Mouse (Mus musculus) lung, postnatal 4 days (tissue): Measurements from ENCODE around the gene Oxnad1.
"Not testable (repeated sequence)": the region's sequence is repeated elsewhere in the genome, so short reads cannot be mapped to it uniquely, and the experiment has no call there.

Experiments used
- DNase-seq, 2 experiments: peaks; one replicate each; pipeline ENCODE4 v3.0.0; 2021

Gene Oxnad1

DNA sequence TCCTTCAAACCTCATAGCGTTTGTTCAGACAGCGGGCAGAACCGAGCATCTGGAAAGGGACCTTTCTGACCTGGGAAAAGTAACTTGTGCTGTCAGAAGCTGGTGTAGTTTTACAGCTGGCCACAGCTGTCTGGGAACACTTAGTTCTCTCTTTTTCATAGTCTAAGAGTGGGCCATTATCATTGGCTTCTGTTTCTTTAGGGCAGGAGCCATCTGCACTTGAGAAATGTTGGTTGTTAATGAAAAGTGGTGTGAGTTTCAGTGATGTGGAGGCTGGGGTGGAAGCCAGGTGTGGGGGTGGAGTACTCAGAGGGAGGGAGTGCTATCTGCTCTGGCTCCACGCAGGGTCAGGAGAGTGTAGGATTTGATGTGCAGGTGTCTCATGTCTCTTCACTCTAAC is 6.0 kb downstream of the Oxnad1 start:
- DNase-seq: no peak

- no peak for DNase-seq
Measured at GRCm38 (mm10) chr14:32091704-32092103, 6.5 kb downstream of the Oxnad1 start.

DNA sequence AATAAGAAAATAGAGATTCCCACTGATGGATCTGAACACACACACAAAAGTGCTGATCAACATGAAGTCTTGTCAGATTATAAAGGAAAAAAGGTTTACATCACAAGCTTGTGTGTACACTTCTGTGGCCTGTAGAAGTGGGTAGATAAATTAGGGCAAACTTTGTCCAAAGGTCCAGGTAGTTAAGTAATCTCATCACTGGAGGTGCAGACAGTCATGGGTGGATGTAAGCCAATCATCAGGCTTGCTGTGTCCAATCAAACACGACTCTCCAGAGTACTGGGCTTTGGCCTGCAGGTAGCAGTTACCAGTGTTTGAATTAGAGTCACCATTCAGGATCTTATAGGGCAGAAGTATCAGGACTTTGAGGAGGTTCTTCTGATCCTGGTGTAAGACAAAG is 7.8 kb downstream of the Oxnad1 start:
- no peak for DNase-seq

DNA sequence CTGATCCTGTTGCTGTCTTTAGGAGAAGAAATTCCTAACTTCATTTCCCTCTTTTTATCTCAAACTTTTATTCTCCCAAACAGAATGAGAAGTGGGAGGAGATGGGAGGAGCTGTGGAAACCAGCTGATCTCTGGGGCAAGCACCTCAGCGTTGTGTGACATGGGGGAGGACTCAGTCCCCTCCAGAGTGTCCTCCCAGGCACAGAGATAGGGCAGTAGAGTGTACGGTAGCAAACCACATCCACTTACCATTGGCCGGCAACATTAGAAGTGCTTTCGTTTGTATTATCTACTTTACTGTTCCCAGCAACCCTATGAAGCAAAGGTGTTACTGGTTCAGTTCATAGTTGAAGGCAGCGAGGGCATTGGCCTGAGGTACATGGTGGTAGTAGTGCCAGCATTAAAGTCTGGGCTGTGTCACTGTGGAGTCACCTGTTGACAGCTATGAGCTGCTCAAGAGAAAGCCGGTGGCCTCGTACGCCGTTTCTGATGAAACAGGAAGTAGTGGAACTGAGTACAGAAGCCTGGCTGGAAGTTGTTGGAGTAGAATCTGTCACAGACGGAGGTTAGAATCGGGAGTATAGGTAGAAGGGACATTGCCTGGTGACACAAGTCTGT is 8.4 kb downstream of the Oxnad1 start:
- no peak for DNase-seq

- DNase-seq: no peak
Measured at GRCm38 (mm10) chr14:32095646-32096045, 10.5 kb downstream of the Oxnad1 start.

GRCm38 (mm10) chr14:32096740-32097139 is 11.6 kb downstream of the Oxnad1 start:
- DNase-seq: no peak

DNA sequence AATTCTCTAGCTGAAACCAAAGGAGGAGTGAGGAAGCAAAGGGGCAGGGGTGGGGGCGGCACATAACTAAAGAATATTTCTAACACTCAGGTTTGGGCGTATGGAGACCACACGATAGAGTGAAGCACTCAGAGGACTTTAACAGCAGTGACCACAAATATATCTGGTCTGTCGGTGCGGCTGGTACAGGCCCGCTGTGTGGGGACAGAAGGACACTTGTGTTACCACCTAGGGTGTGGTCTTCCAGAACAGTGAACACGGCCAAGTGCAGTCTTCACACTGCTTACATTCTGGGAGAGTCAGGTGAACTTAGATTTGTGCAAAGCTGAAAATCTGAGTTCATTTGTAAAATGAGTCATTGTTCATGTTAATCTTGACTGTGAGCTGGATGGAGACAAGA is 12.5 kb downstream of the Oxnad1 start:
- no peak for DNase-seq

- DNase-seq: no peak
Measured at GRCm38 (mm10) chr14:32098951-32099350, 13.8 kb downstream of the Oxnad1 start.

- DNase-seq: no peak
Measured at GRCm38 (mm10) chr14:32103556-32103955, 18.4 kb downstream of the Oxnad1 start.

- DNase-seq: no peak
Measured at GRCm38 (mm10) chr14:32105663-32106062, 20.5 kb downstream of the Oxnad1 start.

- DNase-seq: no peak
Measured at GRCm38 (mm10) chr14:32106911-32107310, 21.7 kb downstream of the Oxnad1 start.

DNA sequence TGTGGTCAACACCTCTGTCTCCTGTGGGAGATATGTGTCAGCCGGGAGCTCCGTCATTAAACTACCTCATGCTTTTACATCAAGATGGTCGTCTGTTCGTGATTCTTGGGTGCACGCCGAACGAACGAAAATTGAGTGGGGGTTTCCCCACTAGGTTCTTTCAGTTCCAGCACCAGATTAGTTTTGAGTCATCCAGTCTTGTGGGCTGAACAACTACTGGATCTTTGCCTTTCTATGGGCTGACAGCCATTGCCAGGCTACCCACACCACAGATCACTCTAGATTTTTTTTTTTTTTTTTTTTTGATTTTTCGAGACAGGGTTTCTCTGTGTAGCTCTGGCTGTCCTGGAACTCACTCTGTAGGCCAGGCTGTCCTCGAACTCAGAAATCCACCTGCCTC is 26.9 kb downstream of the Oxnad1 start:
- DNase-seq: not testable (repeated sequence)

DNA sequence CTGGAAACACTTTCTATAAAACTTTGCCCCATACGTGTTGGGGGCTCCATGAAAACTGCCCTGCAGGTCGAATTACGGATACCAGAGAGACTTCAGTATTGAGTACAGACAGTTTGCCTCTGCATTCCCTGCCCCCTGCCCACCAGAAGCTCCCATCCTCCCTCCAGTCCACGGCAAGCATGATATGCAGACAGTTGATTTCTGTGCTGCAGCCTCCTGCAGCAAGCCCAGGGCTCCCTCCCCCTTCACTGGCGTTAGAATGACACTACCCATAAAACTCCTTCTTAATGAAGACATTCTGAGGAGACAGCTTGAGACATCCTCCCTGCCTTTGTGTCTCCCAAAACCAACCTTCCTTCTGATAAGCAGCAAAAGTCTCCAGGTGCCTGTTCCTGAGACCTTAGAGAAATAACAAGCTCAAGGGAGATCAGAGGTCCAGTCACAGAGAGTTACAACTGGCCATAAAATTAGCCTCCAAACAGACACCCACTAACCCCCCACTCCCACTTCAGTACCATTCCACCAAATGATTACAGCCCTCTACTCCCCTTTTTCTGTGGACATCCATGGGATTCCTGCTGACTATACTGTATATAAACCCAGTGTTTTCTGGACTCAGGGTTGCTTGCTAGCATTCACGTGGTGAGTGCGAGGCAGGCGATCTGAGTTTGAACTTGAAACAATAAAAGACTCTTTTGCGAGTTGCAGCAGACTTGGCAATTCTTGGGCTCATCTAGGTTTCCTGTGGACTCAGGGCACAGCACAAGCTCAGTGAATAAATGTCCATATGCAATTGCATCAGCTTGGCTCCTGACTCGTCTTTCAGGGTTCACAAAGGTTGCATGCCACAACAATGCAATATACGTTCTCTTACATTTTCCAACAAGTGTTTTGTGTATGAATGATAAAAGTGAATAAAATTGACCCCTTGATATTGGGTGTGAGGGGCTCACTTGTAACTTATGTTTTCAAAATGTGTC is 36.1 kb downstream of the Oxnad1 start:
- no peak for DNase-seq

DNA sequence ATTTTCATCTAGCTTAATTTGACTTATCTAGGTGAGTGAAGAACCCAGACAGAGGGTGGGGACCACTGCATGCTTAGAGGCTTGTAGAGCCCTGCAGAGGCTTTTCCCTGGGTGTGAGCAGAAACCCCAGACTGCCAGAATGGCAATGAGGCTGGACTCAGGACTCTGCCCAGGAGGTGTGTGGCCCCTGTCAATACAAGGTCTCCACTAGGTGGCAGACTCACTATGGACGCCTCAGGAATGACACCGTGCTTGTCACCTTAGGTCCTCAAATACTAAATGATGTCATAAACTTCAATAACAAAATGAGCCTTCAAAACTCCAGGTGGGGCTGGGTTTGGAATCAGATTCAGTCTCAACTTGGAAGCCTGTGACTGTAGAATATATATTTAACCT is 36.7 kb downstream of the Oxnad1 start:
- peak in 1 of 2 experiments; percentile 45 for DNase-seq

- no peak for DNase-seq
Measured at GRCm38 (mm10) chr14:32124261-32124660, 39.1 kb downstream of the Oxnad1 start.

DNA sequence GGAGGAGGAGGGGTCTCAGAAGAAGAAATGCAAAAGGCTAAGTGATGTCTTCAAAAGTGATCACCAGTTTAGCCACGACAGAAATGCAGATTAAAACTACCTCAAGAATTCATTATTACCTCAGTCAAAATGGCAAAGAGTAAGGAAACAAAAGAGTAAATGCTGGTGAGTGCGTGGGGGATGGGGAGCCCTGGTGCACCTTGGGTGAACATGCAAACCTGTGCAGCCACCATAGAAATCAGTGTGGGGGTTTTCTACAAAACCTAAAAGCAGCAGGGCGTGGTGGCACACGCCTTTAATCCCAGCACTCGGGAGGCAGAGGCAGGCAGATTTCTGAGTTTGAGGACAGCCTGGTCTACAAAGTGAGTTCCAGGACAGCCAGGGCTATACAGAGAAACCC is 40.1 kb downstream of the Oxnad1 start:
- DNase-seq: not testable (repeated sequence)

- no peak for DNase-seq
Measured at GRCm38 (mm10) chr14:32128409-32128808, 43.2 kb downstream of the Oxnad1 start.

DNA sequence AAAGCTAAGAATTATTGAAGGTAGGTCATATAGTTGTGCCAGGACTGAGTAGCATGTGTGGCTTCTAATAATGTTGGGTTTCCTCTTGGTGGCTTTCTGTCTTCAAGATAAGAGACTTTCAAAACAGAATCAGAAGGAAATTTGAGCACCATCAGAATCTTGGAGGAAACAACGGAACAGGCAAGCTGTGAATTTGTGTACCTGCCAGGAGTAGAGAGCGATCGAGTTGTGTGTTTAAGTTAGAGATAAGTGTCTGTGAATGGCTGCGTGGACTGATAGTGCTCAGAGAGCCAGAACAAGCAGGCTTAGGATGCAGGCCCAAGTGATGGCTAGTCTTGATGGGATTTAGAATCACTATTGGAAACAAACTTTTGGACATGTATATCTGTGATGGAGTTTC is 46.7 kb downstream of the Oxnad1 start:
- no peak for DNase-seq

GRCm38 (mm10) chr14:32134293-32134692 is 49.1 kb downstream of the Oxnad1 start:
- DNase-seq: no peak

DNA sequence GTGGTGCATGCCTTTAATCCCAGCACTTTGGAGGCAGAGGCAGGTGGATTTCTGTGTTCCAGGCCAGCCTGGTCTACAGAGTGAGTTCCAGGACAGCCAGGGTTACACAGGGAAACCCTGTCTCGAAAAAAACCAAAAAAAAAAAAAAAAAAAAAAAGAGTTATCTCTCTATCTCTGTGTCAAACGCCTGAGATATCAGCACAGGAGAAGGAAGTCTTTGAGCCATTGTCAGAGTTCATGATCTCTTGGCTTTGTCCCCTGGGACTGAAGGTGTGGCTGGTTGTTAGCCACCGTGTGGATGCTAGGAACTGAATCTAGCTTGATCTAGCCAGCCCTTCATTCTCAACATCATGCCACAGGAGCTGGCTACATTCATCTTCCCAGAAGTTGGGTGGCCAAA is 51.3 kb downstream of the Oxnad1 start:
- DNase-seq: not testable (repeated sequence)

DNA sequence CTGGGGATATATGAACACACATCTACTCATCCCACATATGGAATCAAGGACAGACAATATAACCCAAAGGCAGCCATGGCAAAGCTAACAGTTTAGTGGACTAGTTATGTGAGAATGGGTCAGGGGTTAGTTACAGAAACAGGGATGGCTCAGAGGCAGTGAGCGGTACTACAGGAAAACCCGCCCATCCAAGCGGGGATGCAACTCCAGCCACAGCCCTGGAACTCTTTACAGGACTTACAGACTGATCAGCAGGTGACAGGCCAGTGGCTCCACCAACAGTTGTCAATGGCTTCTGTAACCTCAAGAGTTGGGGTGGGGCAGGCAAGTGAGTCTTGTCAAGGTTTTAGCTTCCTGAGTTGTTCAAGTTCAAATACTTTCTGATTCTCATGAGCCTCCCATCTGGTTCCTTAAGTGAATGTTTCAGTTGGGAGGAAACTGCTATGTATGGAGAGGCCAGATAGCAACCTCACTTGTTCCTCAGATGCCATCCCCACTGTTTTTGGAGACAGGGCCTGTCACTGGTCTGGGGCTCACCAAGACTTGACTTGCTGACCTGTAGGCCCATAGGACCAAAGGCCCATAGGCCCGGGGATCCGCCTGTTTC is 55.3 kb downstream of the Oxnad1 start:
- no peak for DNase-seq

DNA sequence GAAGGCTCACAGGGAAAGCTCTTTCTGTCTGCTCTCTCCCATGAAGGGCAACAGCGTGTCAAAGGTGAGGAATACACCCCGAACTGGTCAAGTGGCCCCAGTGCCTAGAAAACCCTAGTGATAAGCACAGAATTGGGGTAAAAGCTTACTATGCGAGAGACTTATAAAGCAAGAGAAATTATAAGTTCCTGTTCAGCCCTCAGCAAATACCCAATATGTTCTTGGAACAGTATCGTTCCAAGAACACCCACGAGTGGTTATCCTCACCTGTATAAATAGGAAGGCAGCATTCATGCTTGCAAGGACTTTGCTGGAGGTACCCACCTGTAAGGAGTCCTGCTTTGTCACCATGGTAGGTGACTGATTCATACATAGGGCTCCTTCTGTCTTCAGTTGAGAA is 56.5 kb downstream of the Oxnad1 start, which contains the start of gene Msmb:
Gene Msmb, plus strand, starts transcription at position 301 of the 400 bp plus-strand sequence.
- no peak for DNase-seq

- no peak for DNase-seq
Measured at GRCm38 (mm10) chr14:32144734-32145133, 59.6 kb downstream of the Oxnad1 start.

GRCm38 (mm10) chr14:32145401-32145800 is 60.2 kb downstream of the Oxnad1 start:
- no peak for DNase-seq
